Mouse (Mus musculus): ENCODE data around the gene Fgf9.

The Fgf9 gene

DNA sequence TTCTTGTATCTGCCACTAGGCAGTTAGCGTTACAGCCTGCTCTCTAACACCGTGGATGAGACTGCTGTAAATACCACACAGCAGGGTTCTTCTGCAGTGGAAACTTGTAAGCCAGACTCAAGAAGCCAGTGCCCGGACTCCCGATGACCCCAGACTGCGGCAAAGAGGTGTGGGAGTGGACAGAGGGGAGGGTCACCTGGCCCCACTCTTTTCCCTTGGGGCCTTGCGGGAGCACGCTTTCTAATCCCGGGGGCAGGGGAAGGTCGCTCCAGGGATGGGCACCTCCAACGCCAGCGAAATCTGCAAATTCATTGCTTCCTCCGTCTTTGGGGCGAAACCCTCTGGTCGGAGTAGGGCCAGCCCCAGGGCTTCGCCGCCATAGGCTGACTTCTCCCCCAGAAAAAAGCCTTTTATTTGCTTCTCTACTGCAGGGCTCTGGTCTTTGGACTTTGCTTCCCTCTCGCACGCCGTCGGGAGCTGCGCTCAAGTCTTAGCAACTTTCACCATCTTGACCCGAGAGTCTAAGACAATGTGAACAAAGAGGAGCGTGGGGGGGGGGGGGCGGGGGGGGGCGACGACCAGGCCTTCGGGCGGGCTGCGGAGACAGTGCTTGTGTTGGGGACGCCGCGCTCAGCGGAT is at the start of gene Fgf9:
Gene Fgf9, plus strand, starts transcription at position 67 of the 639 bp plus-strand sequence.
- ATAC-seq (ENCODE audit: insufficient number of reproducible peaks, low FRiP score, low TSS enrichment), result no peak

DNA sequence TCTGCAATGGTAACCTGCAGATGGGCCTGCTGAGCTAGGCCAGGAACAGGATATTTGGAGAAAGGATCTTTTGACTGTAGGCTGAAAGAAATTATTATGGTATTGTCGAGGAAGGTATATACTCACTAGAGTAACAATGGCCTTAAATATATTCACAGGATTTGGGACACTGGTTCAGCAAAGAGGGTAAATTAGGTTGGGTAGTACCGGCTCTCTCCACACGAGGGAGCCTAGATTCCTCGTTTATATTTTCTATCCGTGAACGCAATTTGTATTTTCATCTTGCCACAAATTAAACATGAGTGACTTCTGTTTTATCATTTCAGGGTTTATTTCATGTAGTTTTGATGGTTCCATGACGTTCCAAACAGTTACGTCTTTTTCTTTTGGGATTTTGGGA is 35.8 kb upstream of the Fgf9 start:
- 0 out of 2 replicates have a peak, but pooled peaks have one; percentile 45 for ATAC-seq (ENCODE audit: insufficient number of reproducible peaks, low FRiP score, low TSS enrichment)

GRCm38 (mm10) chr14:58036174-58036573 is 34.2 kb upstream of the Fgf9 start:
- no peak for ATAC-seq (ENCODE audit: insufficient number of reproducible peaks, low FRiP score, low TSS enrichment)

DNA sequence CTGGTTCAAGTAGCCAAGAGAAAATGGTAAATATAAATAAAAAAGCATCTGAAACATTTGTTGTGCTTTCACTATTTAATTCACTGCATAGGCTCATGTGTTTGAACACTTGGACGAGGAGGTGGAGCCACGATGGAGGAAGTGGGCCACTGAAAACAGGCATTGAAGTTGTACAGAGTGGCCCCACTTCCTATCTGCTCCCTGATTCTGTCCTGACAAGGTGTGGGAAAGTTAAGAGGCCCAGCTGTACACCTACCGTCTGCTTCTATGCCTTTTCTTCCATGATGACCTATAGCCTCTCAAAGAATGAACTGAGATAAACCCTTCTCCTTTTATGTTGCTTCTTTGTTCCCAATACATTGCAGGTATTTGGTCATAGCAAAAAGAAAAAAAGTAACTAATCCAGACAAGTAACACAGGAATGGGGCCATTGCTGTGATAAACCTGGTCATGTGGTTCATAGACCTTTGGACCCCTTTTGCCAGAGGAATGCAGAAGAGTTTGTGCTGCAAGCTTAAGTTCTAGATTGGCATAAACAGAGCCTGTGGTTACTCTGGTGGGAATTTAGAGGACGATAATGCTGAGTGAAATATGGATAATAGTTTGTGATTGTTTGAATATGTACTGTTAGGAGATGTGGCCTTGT is 23.6 kb upstream of the Fgf9 start:
- ATAC-seq (ENCODE audit: insufficient number of reproducible peaks, low FRiP score, low TSS enrichment), result no peak

DNA sequence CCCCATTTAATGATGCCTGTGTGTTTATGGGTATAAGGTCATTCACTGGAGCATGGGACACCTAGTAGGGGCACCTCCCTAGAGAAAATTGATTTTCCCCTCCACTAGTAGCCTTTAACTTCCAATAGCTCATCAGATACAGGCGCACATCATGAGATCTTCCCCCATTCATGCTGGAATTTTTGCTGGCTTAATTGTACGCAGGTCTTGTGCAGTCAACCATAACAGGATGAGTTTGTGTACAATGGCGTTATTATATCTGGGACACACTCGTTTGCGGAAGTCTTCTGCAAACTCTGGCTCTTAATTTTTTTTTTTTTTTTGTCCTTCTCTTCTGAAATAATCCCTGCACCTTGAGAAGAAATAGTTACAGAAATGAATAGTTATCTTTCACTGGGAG is 19.7 kb upstream of the Fgf9 start:
- ATAC-seq (ENCODE audit: insufficient number of reproducible peaks, low FRiP score, low TSS enrichment), result no peak

GRCm38 (mm10) chr14:58067586-58067985 is 2.8 kb upstream of the Fgf9 start:
- ATAC-seq (ENCODE audit: insufficient number of reproducible peaks, low FRiP score, low TSS enrichment), result no peak

- ATAC-seq (ENCODE audit: insufficient number of reproducible peaks, low FRiP score, low TSS enrichment), result no peak
Observed at GRCm38 (mm10) chr14:58068641-58069040, 1.7 kb upstream of the Fgf9 start.

DNA sequence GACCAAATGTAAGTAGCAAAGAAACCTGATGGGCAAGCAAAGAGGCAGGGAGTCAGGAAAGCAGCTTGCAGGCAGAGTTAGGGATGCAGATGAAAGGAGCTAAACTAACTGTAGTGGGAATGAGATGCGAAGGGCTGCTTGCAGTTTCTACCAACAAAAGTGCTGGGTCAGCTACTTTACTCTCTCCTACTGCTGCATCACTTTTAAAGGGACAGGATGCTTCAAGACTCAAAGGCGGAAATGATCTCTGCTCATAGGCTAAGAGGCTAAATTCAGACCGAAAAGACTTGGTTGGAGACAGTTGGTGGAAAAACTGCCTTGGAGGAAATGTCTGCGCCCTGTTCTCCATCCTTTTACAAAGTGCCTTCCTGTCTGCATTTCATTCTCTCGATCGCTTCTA is 420 bp upstream of the Fgf9 start:
- no peak for ATAC-seq (ENCODE audit: insufficient number of reproducible peaks, low FRiP score, low TSS enrichment)

GRCm38 (mm10) chr14:58071120-58071641 is 834 bp downstream of the Fgf9 start:
- ATAC-seq (ENCODE audit: insufficient number of reproducible peaks, low FRiP score, low TSS enrichment), result 0 out of 2 replicates have a peak, but pooled peaks have one; percentile 7

- ATAC-seq (ENCODE audit: insufficient number of reproducible peaks, low FRiP score, low TSS enrichment), result peak; percentile 68
Observed at GRCm38 (mm10) chr14:58071830-58072770, 1.8 kb downstream of the Fgf9 start.

GRCm38 (mm10) chr14:58072771-58073501 is 2.6 kb downstream of the Fgf9 start:
- no peak for ATAC-seq (ENCODE audit: insufficient number of reproducible peaks, low FRiP score, low TSS enrichment)

GRCm38 (mm10) chr14:58073936-58074335 is 3.6 kb downstream of the Fgf9 start:
- no peak for ATAC-seq (ENCODE audit: insufficient number of reproducible peaks, low FRiP score, low TSS enrichment)

DNA sequence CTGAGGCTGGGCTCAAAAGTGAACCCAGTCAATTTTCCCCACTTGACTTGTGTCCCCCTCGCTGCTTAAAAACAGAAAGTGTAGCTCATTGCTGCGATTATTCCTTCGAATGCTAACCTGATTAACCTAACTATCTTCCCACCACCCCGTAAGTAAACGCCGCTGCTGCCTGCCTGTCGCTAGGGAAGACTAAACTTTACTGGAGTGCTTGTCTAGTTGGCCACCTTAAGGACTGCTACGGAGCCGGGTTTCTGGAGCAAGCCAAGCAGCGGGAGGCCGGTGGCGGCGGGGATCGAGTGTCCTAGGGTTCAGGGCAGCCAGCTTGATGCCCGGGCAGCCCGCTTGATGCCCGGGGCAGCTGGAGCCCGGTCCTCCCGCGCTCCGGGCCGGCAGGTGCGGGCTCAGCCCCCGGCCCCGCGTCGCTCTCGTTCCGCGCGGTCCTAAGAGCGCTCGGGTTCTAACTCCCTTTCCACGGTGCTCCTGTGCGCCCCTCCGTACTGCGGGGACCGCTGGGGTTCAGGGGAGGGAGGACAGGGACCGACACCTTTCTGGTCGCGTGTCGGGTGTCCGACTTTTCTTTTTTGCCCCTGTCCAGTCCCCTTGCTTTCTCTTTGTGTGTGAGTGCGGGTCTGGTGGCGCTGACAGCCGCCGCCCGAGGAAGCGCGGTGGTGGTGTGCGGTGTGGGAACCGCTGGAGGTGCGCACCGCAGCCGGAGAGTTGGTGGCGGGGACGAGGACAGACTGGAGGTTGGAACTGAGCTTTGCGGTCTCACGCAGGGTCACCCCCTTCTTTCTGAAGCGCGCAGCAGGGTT is 4.5 kb downstream of the Fgf9 start:
- ATAC-seq (ENCODE audit: insufficient number of reproducible peaks, low FRiP score, low TSS enrichment), result peak; percentile 28; the same call in 1 of the 2 replicates

DNA sequence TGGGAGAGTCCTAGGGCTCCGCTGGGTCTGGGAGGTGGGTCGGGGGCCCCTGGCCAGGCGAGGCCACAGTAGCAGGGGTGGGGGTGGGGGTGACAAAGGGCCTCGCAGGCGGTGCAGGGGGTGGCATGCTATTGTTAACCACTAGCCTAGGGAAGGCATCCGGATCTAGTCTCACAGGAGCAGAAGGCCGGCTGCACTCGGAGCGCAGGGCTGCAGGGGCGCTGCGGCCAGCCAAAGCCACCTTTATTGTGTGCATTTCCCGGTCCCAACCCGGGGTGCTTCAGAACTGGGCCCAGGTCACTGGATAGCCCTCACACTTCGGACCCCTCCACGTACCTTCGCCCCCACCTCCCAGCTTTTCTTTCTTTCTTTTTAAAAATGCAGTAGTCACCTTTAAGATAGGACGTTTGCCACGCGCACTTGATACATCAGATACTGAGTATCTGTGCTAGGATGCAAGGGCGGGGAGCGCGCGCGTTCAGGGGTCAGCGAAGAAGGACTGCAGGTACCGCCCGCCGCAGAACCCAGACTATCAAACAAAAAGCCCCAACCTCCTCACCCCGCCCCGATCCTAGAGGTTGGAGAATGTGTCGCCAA is 5.2 kb downstream of the Fgf9 start:
- peak; percentile 11; the same call in 1 of the 2 replicates for ATAC-seq (ENCODE audit: insufficient number of reproducible peaks, low FRiP score, low TSS enrichment)

GRCm38 (mm10) chr14:58076030-58076521 is 5.7 kb downstream of the Fgf9 start:
- peak; percentile 47 for ATAC-seq (ENCODE audit: insufficient number of reproducible peaks, low FRiP score, low TSS enrichment)

- ATAC-seq (ENCODE audit: insufficient number of reproducible peaks, low FRiP score, low TSS enrichment), result no peak
Observed at GRCm38 (mm10) chr14:58076726-58077255, 6.4 kb downstream of the Fgf9 start.

DNA sequence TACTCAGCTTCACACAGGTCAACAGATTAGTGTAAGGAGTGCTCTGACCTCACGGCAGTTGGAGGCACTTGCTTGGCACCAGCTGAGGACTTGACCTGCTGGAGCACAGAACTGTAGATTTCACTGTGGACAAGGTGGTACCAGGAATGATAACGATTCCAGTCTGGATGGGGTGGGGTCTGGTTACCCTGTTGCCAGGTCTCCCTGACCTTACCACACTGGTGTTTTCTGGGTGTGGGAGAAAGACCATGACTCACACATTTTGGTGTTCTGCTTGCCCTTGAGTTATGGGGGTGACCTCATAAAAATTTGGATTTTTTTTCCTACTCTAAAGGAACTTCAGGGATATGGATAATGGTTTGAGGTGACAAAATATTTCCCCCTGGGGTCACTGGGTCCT is 9.1 kb downstream of the Fgf9 start:
- ATAC-seq (ENCODE audit: insufficient number of reproducible peaks, low FRiP score, low TSS enrichment), result no peak

- ATAC-seq (ENCODE audit: insufficient number of reproducible peaks, low FRiP score, low TSS enrichment), result no peak
Observed at GRCm38 (mm10) chr14:58081955-58082354, 11.6 kb downstream of the Fgf9 start.
